Mouse (Mus musculus) midbrain, postnatal 0 days (tissue): ENCODE data around the gene Eif4a1. TPM values are rescaled to one million over a fixed set of nuclear protein-coding genes. Genes with fewer than 3 reads are reported as not detected.

Experiments used
- ATAC-seq: fragments of 200-750 bp; cut with Nextera tagmentation; 2 replicates; pipeline ENCODE4 v1.8.0; 2017; ENCODE audit warnings: moderate number of reproducible peaks, mild to moderate bottlenecking, moderate TSS enrichment, moderate library complexity; ENCODE audit not compliant: low FRiP score
- DNase-seq: peaks from one replicate; pipeline ENCODE4 v3.0.0-alpha.2; 2015; ENCODE audit warnings: low spot score
- H3K27ac ChIP-seq: fragments of 300-500 bp; sonication (generic); 2 replicates; pipeline ENCODE4 v1.5.1; 2014; ENCODE audit warnings: low read depth, mild to moderate bottlenecking, low read length, mixed read lengths
- H3K27me3 ChIP-seq: fragments of 300-500 bp; sonication (generic); 2 replicates; pipeline ENCODE4 v1.6.1; 2014; ENCODE audit warnings: low read length, control low read depth, mixed read lengths; ENCODE audit not compliant: insufficient read depth
- H3K36me3 ChIP-seq: fragments of 300-500 bp; sonication (generic); 2 replicates; pipeline ENCODE4 v1.6.1; 2014; ENCODE audit warnings: low read length, control low read depth, mixed read lengths; ENCODE audit not compliant: insufficient read depth
- H3K4me1 ChIP-seq: fragments of 300-500 bp; sonication (generic); 2 replicates; pipeline ENCODE4 v1.6.1; 2014; ENCODE audit warnings: mild to moderate bottlenecking, control low read depth, antibody characterized with exemption, low read length, mixed read lengths; ENCODE audit not compliant: insufficient read depth
- H3K4me2 ChIP-seq: fragments of 300-500 bp; sonication (generic); 2 replicates; pipeline ENCODE4 v1.6.1; 2014; ENCODE audit warnings: low read depth, mild to moderate bottlenecking, low read length, mixed read lengths; ENCODE audit not compliant: poor library complexity, severe bottlenecking
- H3K4me3 ChIP-seq: fragments of 300-500 bp; sonication (generic); 2 replicates; pipeline ENCODE4 v1.5.1; 2014; ENCODE audit warnings: low read depth, mild to moderate bottlenecking, low read length, moderate library complexity
- H3K9ac ChIP-seq: fragments of 300-500 bp; sonication (generic); replicated peaks from 2 replicates; pipeline ENCODE4 v1.6.1; 2014; ENCODE audit warnings: mild to moderate bottlenecking, low read length, moderate library complexity, mixed read lengths; ENCODE audit not compliant: poor library complexity, severe bottlenecking
- H3K9me3 ChIP-seq: fragments of 300-500 bp; sonication (generic); 2 replicates; pipeline ENCODE4 v1.6.1; 2016; ENCODE audit warnings: low read length, control low read depth
- CTCF ChIP-seq: IDR thresholded peaks from 2 replicates; pipeline ENCODE4 v1.5.1; 2016; ENCODE audit warnings: antibody characterized with exemption, mild to moderate bottlenecking
- WGBS: fragments of 180-500 bp; shearing (Covaris S2); extraction: QIAGEN DNeasy Blood & Tissue Kit; methylation state at CpG from one replicate; pipeline ENCODE4 v1.1.7; 2014; 5-methylcytosine and 5-hydroxymethylcytosine counted together
- polyA plus RNA-seq: library from polyadenylated mRNA; unstranded; fragments of >200 nt; fragmentation: Nextera tagmentation; extraction: Ambion mirVana; gene quantifications from 2 replicates; pipeline ENCODE4 v1.2.1, GENCODE M21; 2015
- total RNA-seq: library from RNA; depleted of rRNA; stranded (reverse); fragments of >200 nt; gene quantifications from 2 replicates; pipeline ENCODE4 v1.2.3, GENCODE M21; 2014

Gene Eif4a1
- total and polyA plus RNA-seq, 2 experiments from 2014 or later = 502 to 793 TPM

DNA sequence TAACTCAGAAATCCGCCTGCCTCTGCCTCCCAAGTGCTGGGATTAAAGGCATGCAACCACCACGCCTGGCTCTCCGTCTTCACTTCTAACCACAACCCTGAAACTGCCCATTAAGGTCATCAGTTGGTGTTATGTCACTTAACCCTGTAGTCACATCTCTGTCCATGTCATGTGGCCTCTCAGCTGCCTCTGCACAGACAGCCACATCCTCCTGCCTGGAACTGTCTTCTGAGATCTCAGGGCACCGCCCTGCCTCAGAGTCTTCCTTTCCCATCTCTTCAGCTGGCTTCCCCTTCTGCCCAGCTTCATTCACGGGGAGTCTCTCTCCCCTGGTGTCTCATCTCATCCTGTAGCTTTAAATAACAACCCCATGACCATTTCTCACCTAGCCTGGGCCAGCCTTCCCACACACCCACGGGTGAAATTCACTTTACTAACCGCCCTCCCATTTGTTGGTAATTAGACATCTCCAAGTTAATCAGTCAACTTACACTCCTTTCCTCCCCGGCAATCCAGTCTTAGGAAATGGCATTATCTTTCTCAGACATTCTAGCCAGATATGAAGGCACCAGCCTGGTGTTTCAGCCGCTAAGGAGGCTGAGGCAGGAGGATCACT lies 20.1 kb upstream of the Eif4a1 start:
- Histone ChIP-seq H3K27me3 (no peaks in the 10 kb centered on the region), H3K36me3 (no peaks in the 10 kb centered on the region), H3K27ac (no peak overlapping the region), H3K9ac (no peak overlapping the region), H3K4me1 (peaks cover 5% of the 10 kb centered on the region; the same call in 1 of the 2 replicates), H3K4me3 (no peak overlapping the region), H3K9me3 (no peaks in the 10 kb centered on the region), H3K4me2 (no peak overlapping the region)
- 82% methylated on average over 9 of the region's 9 CpGs for WGBS
- DNase-seq (no peak), ATAC-seq (no peak)
- TF ChIP-seq CTCF = no peak

DNA sequence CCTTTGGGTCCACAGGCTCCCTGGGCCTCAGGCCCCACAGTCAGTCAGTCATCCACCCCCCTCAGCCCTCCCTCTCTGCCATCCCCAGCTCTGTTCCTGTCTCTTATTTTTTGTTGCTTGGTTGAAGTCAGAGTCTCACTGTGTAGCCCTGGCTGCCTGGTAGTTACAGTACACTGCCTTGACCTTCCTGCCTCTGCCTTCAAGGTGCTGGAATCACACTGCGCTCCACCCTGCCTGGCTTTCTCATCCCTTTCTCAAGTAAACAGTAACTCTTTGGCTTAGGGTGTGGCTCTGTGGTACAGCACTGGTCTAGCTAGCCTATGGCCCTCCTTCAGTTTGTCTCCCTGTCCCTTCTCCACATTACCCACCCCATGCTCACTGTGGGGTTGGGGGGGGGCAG lies 17.7 kb upstream of the Eif4a1 start:
- Histone ChIP-seq H3K27me3 (no peaks in the 10 kb centered on the region), H3K9me3 (no peaks in the 10 kb centered on the region), H3K4me1 (no peaks in the 10 kb centered on the region; the same call in 1 of the 2 replicates), H3K9ac (no peak overlapping the region), H3K27ac (no peak overlapping the region), H3K36me3 (no peaks in the 10 kb centered on the region), H3K4me3 (no peak overlapping the region), H3K4me2 (no peak overlapping the region)
- TF ChIP-seq CTCF = no peak
- 92% methylated on average over 1 of the region's 1 CpGs for WGBS
- DNase-seq (no peak), ATAC-seq (no peak)

DNA sequence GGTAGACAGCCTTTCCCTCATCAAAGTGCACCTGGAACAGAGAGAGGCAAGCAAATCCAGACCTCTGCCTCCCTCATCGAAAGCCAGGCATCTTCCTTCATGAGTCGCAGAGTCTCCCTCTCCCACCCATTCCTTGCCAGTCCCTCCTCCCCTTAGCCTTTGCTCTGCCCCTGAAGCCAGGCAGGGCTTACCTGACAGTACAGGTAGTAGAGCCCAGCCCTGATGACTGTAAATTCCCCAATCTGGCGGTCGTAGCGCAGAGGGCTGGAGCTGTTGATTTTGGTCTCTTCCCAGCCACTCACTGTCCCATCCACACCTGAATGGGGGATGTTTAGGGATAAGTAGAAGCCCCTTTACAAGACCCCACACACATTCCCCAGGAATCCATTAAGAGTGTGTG lies 14.8 kb upstream of the Eif4a1 start:
- DNase-seq (no peak), ATAC-seq (no peak)
- no peak for TF ChIP-seq CTCF
- 59% methylated on average over 5 of the region's 5 CpGs for WGBS
- no peaks in the 10 kb centered on the region for H3K27me3 ChIP-seq
- H3K9ac ChIP-seq = no peak overlapping the region
- no peaks in the 10 kb centered on the region for H3K4me1 ChIP-seq
- no peaks in the 10 kb centered on the region for H3K36me3 ChIP-seq
- H3K27ac ChIP-seq = no peak overlapping the region
- H3K4me3 ChIP-seq = no peak overlapping the region
- no peaks in the 10 kb centered on the region for H3K9me3 ChIP-seq
- H3K4me2 ChIP-seq = no peak overlapping the region

GRCm38 (mm10) chr11:69686377-69686776 lies 14.2 kb upstream of the Eif4a1 start:
- no peak overlapping the region for H3K27ac ChIP-seq
- H3K9ac ChIP-seq = no peak overlapping the region
- no peak for ATAC-seq
- 13% methylated on average over 4 of the region's 4 CpGs for WGBS
- no peaks in the 10 kb centered on the region for H3K9me3 ChIP-seq
- H3K4me1 ChIP-seq = no peaks in the 10 kb centered on the region
- TF ChIP-seq CTCF = no peak
- peak; percentile 64 for DNase-seq
- no peaks in the 10 kb centered on the region for H3K36me3 ChIP-seq
- no peak overlapping the region for H3K4me3 ChIP-seq
- no peaks in the 10 kb centered on the region for H3K27me3 ChIP-seq
- H3K4me2 ChIP-seq = no peak overlapping the region

DNA sequence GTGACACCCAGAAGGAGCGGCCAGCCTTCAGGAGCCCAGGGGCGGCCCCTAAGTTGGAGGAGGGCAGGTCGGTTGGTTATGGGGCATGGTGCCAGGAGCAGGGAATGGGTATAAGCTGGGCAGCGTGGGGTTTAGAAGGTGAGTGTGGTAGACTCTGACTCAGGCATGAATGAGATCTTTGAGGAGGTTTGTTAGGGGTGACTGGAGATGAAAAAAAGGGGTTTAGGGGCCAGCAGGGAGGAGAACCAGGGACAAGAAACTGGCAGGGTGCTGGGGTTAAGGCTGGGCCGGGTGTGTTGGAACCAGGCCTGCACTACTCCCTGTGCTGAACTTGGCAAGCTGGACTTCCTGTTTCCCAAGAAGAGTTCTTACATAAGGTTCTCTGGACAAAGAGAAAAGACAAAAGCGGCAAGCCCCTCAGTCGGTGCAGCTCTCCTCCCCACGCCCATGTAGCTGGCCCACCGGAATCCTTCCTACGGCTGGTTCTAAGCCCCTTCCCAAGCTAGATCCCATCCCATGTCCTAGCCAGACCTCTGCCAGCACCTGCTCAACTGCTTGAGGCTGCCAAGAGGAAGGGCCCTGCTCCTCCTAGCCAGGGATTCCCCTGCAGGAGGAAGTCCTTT lies 13.4 kb upstream of the Eif4a1 start, which contains the start of gene Tnfsf13:
Gene Tnfsf13, minus strand, starts transcription at position 259 of the 623 bp plus-strand sequence.
- no peak for TF ChIP-seq CTCF
- Histone ChIP-seq H3K27ac (0 out of 2 replicates have a peak within 1 kb of the TSS, but pooled peaks have one; percentile 26), H3K4me2 (no peak within 1 kb of the TSS), H3K9ac (no peak within 1 kb of the TSS; the same call in 1 of the 2 replicates), H3K4me3 (no peak within 1 kb of the TSS), H3K9me3 (no peaks in the 10 kb centered on the region), H3K4me1 (peaks cover 5% of the 10 kb centered on the region), H3K36me3 (no peaks in the 10 kb centered on the region), H3K27me3 (no peaks in the 10 kb centered on the region)
- ATAC-seq (no peak), DNase-seq (peak; percentile 55)
- WGBS = 44% methylated on average over 10 of the region's 10 CpGs

DNA sequence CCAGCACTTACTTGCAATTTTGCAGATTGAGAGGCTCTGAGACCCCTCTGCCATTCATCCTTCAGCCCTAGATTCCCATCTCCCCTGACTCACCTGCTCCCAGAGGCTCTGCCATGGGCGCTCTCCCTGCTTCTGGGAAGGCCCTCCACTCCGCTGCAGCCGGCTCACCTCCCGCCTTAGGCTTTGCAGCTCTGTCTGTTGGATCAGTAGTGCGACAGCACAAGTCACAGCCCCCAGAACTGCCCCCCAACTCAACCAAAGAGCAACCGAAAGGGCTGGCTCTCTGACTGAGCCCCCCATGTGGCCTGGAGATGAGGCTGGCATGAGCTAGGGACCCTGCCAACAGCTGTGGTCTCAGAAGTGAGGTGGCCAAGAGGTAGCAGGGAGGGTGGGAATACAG lies 12.7 kb upstream of the Eif4a1 start:
- WGBS = 81% methylated on average over 6 of the region's 6 CpGs
- no peak for TF ChIP-seq CTCF
- ATAC-seq (no peak), DNase-seq (no peak)
- no peaks in the 10 kb centered on the region for H3K9me3 ChIP-seq
- 0 out of 2 replicates have a peak, but pooled peaks cover 2% of the 10 kb centered on the region for H3K36me3 ChIP-seq
- no peak overlapping the region for H3K4me3 ChIP-seq
- peaks cover 9% of the 10 kb centered on the region for H3K4me1 ChIP-seq
- no peaks in the 10 kb centered on the region for H3K27me3 ChIP-seq
- H3K9ac ChIP-seq = no peak overlapping the region
- H3K27ac ChIP-seq = no peak overlapping the region
- H3K4me2 ChIP-seq = no peak overlapping the region
